Mouse (Mus musculus): Measurements from ENCODE around the gene Arhgap27.
"Not testable (repeated sequence)": the region's sequence is repeated elsewhere in the genome, so short reads cannot be mapped to it uniquely, and the experiment has no call there.

Gene Arhgap27

DNA sequence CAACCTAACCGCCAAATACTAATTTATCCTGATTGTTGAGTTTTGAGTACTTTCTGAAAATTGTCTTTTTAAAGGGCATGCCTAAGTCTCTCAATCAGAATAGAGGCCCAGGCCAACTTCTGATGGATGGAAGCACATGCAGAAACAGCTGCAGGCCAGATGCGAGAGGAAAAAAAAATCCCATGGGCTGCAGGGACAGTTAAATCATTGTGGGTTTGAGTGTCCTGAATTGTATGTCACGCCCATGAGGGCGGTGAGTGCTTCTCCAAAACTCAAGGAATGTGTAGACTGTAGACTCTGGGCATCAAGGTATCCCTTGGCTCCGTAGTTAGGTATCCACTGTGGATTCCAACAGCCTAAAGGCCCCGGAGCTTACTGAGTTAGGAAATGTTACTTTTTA lies 69.4 kb downstream of the Arhgap27 start:
- DNase-seq (ENCODE audit: low read depth, low spot score), result peak; percentile 50

GRCm38 (mm10) chr11:103292890-103293287 lies 70.6 kb downstream of the Arhgap27 start:
- DNase-seq (ENCODE audit: low read depth, low spot score), result no peak

GRCm38 (mm10) chr11:103292152-103292889 lies 71.2 kb downstream of the Arhgap27 start:
- peak; percentile 97 for DNase-seq (ENCODE audit: low read depth, low spot score)

- not testable (repeated sequence) for DNase-seq (ENCODE audit: low read depth, low spot score)
These were observed 72.7 kb downstream of the Arhgap27 start for GRCm38 (mm10) chr11:103290841-103291240.

DNA sequence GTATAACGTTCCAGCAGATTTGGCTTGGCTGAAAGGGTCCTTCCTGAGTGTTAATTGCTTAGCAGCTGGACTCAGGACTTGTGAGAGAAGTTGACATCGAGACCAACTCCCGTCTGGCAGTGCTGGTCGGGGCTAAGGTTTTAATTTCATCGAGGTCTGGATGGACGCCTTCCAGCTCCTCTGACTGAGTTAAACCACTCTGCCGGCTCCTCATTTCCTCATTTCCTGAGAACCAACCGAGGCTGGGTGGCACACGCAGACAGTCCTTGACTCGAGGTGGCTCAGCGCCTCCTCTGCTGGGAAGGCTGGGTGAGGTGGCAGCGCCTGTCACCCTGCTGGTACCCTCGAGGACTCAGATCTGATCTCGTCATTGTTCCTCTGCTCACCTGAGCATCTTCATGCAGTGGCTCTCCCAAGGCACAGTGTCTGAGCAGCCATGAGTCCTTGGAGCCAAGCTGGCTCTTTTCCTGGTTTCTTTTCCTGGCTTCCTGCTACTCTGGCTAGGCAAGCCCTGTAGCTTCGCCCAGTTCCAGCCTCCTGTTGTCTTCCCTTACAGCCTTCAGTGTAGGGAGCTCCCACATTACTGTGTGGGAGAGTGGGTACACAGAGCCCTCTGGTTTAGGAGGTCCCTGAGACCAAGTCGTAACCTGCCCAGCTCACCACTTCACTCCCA lies 75.1 kb downstream of the Arhgap27 start:
- no peak for DNase-seq (ENCODE audit: low read depth, low spot score)

- no peak for DNase-seq (ENCODE audit: low read depth, low spot score)
These were observed 76.6 kb downstream of the Arhgap27 start for GRCm38 (mm10) chr11:103286910-103287309.

DNA sequence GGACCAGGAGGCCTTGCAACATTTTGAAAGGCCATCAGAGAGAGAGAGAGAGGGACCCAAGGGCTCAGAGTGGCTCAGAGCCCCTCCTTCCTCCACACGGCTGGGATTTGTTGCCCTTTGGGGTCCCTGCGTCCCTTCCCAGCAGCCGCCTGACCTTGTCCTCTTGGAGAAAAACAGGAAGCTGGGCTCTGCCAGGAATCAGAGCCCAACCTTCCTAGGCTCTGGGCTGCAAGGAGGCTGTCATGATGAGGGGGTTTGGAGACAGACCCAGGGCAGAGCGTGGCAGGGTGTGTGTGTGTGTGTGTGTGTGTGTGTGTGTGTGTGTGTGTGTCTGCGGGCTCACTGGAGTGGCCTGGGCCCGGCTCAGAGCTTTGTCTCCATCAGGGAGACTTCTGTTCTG lies 77.5 kb downstream of the Arhgap27 start:
- DNase-seq (ENCODE audit: low read depth, low spot score), result no peak

DNA sequence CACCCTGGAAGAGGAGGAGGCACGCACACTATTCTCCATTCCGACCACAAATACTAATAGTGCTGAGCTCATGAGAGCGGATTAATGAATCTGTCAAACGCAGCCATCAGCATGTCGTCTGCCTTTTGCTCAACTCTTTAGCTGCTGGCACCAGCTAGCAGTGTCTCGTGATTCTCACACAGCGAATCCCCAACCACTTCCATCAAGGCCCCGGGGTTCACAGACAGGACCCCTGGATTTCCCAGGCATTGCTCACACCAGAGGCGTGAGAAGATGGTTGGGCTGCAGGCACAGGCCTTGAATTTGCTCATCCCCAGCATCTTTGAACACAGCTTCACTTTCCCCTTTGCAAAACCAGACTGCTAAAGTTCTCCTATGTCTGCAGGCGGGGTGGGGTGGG lies 78.2 kb downstream of the Arhgap27 start:
- DNase-seq (ENCODE audit: low read depth, low spot score), result no peak

GRCm38 (mm10) chr11:103281784-103282183 lies 81.7 kb downstream of the Arhgap27 start:
- no peak for DNase-seq (ENCODE audit: low read depth, low spot score)

Data from 3T3-L1 (cell line).